12 mouse cellular contexts compared by ENCODE assay signal in genomic region chr7:144589508-144589907, GRCm38 (mm10). TPM values are rescaled to one million over a fixed set of nuclear protein-coding genes. Genes with fewer than 3 reads are reported as not detected.
DNase-seq lines count a peak whose midpoint lies in the region; ATAC-seq and TF ChIP-seq lines count a peak whose summit lies in the region.
"Had no signal": no experiment of that assay in that cellular context is flagged by ENCODE, and none has a peak within 500 bp of the region (broad histone marks: within the 10 kb centered on the region; RNA-seq: fewer than 3 reads in every experiment).

No protein-coding gene starts in this region.

- no peak overlapping the region for H3K4me2 ChIP-seq in intestine, postnatal 0 days (replicated peaks; ENCODE audit: low read depth)
- no peak overlapping the region for H3K4me2 ChIP-seq in intestine, embryonic 15.5 days (replicated peaks)
- no peak overlapping the region for H3K4me2 ChIP-seq in hindbrain, embryonic 14.5 days (replicated peaks)
- H3K4me2 ChIP-seq: heart, embryonic 11.5 days; liver, embryonic 12.5 days had no signal

- H3K36me3 ChIP-seq in intestine, postnatal 0 days (ENCODE audit: control insufficient read depth, insufficient read depth), result no peaks in the 10 kb centered on the region
- no peaks in the 10 kb centered on the region for H3K36me3 ChIP-seq in intestine, embryonic 15.5 days
- no peaks in the 10 kb centered on the region for H3K36me3 ChIP-seq in MEL (ENCODE audit: control insufficient read depth in 1 of 2, insufficient read depth in 2 of 2, low read length in 2 of 2)
- no peaks in the 10 kb centered on the region for H3K36me3 ChIP-seq in hindbrain, embryonic 14.5 days (replicated peaks; ENCODE audit: control insufficient read depth, insufficient read depth)

- ATAC-seq in intestine, postnatal 0 days, result no peak
- no peak for ATAC-seq in intestine, embryonic 15.5 days
- ATAC-seq in hindbrain, embryonic 14.5 days (ENCODE audit: low FRiP score), result no peak
- no peak for ATAC-seq in monocyte, adult 5-6 weeks (replicated peaks; ENCODE audit: insufficient number of reproducible peaks, low FRiP score, low TSS enrichment, poor library complexity, severe bottlenecking)
- ATAC-seq: intestine, embryonic 16.5 days; liver, embryonic 12.5 days had no signal

- H3K9ac ChIP-seq in intestine, postnatal 0 days (ENCODE audit: low read depth, low read length), result no peak overlapping the region
- H3K9ac ChIP-seq in intestine, embryonic 15.5 days, result no peak overlapping the region
- H3K9ac ChIP-seq in MEL (ENCODE audit: control insufficient read depth, low read depth, low read length, poor library complexity, severe bottlenecking), result no peak overlapping the region
- no peak overlapping the region for H3K9ac ChIP-seq in hindbrain, embryonic 14.5 days
- H3K9ac ChIP-seq: liver, embryonic 12.5 days had no signal

- TF ChIP-seq POLR2A in MEL (IDR thresholded peaks at IDR 0.05; ENCODE audit: control insufficient read depth in 1 of 2, insufficient read depth in 1 of 2, low read depth in 1 of 2, low read length in 2 of 2, poor library complexity in 1 of 2), result no peak

- no peak overlapping the region for H3K27ac ChIP-seq in intestine, postnatal 0 days (ENCODE audit: low read depth, low read length)
- H3K27ac ChIP-seq in intestine, embryonic 15.5 days, result no peak overlapping the region
- H3K27ac ChIP-seq in MEL (ENCODE audit: control insufficient read depth, low read depth, low read length), result no peak overlapping the region
- H3K27ac ChIP-seq in hindbrain, embryonic 14.5 days, result no peak overlapping the region
- H3K27ac ChIP-seq: liver, embryonic 12.5 days had no signal

- no peaks in the 10 kb centered on the region for H3K27me3 ChIP-seq in intestine, postnatal 0 days (replicated peaks; ENCODE audit: control insufficient read depth, insufficient read depth, low read length)
- H3K27me3 ChIP-seq in intestine, embryonic 15.5 days (replicated peaks), result no peaks in the 10 kb centered on the region
- H3K27me3 ChIP-seq in MEL (ENCODE audit: control insufficient read depth in 1 of 2, insufficient read depth in 2 of 2, low read length in 2 of 2), result no peaks in the 10 kb centered on the region
- no peaks in the 10 kb centered on the region for H3K27me3 ChIP-seq in hindbrain, embryonic 14.5 days (ENCODE audit: control insufficient read depth, insufficient read depth, low read length)

- H3K79me2 ChIP-seq in MEL (ENCODE audit: control insufficient read depth, insufficient read depth, low read length, poor library complexity), result no peaks in the 10 kb centered on the region

- no peaks in the 10 kb centered on the region for H3K9me3 ChIP-seq in intestine, postnatal 0 days (ENCODE audit: control insufficient read depth)
- H3K9me3 ChIP-seq in intestine, embryonic 15.5 days, result no peaks in the 10 kb centered on the region
- no peaks in the 10 kb centered on the region for H3K9me3 ChIP-seq in MEL (replicated peaks; ENCODE audit: insufficient read depth, low read length)
- no peaks in the 10 kb centered on the region for H3K9me3 ChIP-seq in hindbrain, embryonic 14.5 days (ENCODE audit: control insufficient read depth, low read length)
- H3K9me3 ChIP-seq: liver, embryonic 12.5 days had no signal

- TF ChIP-seq EP300 in MEL (IDR thresholded peaks at IDR 0.05; ENCODE audit: low read depth in 1 of 2, low read length in 2 of 2), result no peak

- TF ChIP-seq CTCF in intestine, postnatal 0 days (IDR thresholded peaks at IDR 0.05; ENCODE audit: low read depth), result peak; percentile 52
- peak in 1 of 3 experiments; percentile 9; a peak in 1 of 6 replicates for TF ChIP-seq CTCF in MEL (IDR thresholded peaks at IDR 0.05 in 2 of 3, conservative IDR thresholded peaks at IDR 0.05 in 1 of 3; ENCODE audit: control insufficient read depth in 1 of 3, insufficient read depth in 1 of 3, low read depth in 2 of 3, low read length in 3 of 3, poor library complexity in 1 of 3, severe bottlenecking in 1 of 3)

- WGBS in intestine, postnatal 0 days, result 87% methylated on average over 3 of the region's 3 CpGs
- 75% methylated on average over 3 of the region's 3 CpGs for whole genome bisulfite sequencing in intestine, embryonic 15.5 days
- WGBS in hindbrain, embryonic 14.5 days, result 82% methylated on average over 3 of the region's 3 CpGs

- no peak for TF ChIP-seq RAD21 in MEL (IDR thresholded peaks at IDR 0.05; ENCODE audit: low read depth, low read length)

- H3K4me1 ChIP-seq in intestine, postnatal 0 days (replicated peaks; ENCODE audit: control insufficient read depth, insufficient read depth, low read length), result no peaks in the 10 kb centered on the region
- no peaks in the 10 kb centered on the region for H3K4me1 ChIP-seq in intestine, embryonic 15.5 days (replicated peaks)
- H3K4me1 ChIP-seq in MEL (ENCODE audit: control insufficient read depth in 1 of 2, insufficient read depth in 2 of 2, low read length in 2 of 2), result no peaks in the 10 kb centered on the region
- H3K4me1 ChIP-seq in hindbrain, embryonic 14.5 days (replicated peaks; ENCODE audit: control insufficient read depth, insufficient read depth, low read length), result no peaks in the 10 kb centered on the region
- H3K4me1 ChIP-seq: liver, embryonic 12.5 days had no signal

- DNase-seq in 3T3-L1 (ENCODE audit: low read depth, low spot score) (peak; percentile 53), MEL (ENCODE audit: low read depth, low spot score) (no peak)
- peak; percentile 66 for DNase-seq in hindbrain, embryonic 14.5 days (ENCODE audit: low spot score)
- DNase-seq in layer of hippocampus, adult 11-12 months (ENCODE audit: low spot score), result no peak
- DNase-seq: cerebellum, adult 8-10 months; lung, postnatal 4 days had no signal

- H3K4me3 ChIP-seq in intestine, postnatal 0 days (ENCODE audit: low read depth, low read length), result no peak overlapping the region
- no peak overlapping the region for H3K4me3 ChIP-seq in intestine, embryonic 15.5 days (replicated peaks)
- no peak overlapping the region for H3K4me3 ChIP-seq in MEL (ENCODE audit: control insufficient read depth in 1 of 2, insufficient read depth in 1 of 2, low read depth in 2 of 2, low read length in 2 of 2)
- no peak overlapping the region for H3K4me3 ChIP-seq in hindbrain, embryonic 14.5 days (replicated peaks; ENCODE audit: low read length)
- H3K4me3 ChIP-seq: liver, embryonic 12.5 days had no signal

TF ChIP-seq in MEL, 35 proteins besides CTCF, POLR2A, EP300 and RAD21:
- TF ChIP-seq SMC3 (IDR thresholded peaks at IDR 0.05; ENCODE audit: low read depth, low read length), result 0 out of 2 replicates have a peak, but pooled peaks have one; percentile 7
- TF ChIP-seq KAT2A (conservative IDR thresholded peaks at IDR 0.05; ENCODE audit: low read depth, low read length), result no peak

RNA-seq across cellular contexts. Expression of gene Fadd, which starts 7.2 kb away (rescaled TPM):
- polyA plus RNA-seq in intestine, postnatal 0 days (2015; fragmentation: Nextera tagmentation; extraction: Ambion mirVana), result 12.5 and 13.4 TPM in 2 replicates
- 12.8 and 13.0 TPM in 2 replicates for polyA plus RNA-seq in intestine, embryonic 15.5 days (2015; fragmentation: Nextera tagmentation; extraction: Ambion mirVana)
- 6.3 and 7.2 TPM in 2 replicates for total RNA-seq in MEL (2012; rRNA removed)
- polyA plus RNA-seq in MEL (2012; ENCODE audit: insufficient read depth in 1 of 2, insufficient read length in 2 of 2, low read depth in 1 of 2, low replicate concordance in 2 of 2, missing spikeins in 1 of 2), result 10 to 100 TPM in 1 of 2 experiments, not detected in 1; 11.6 TPM
- polyA plus RNA-seq in hindbrain, embryonic 14.5 days (2014; fragmentation: Nextera tagmentation; extraction: Ambion mirVana), result 4.6 and 5.4 TPM in 2 replicates
- total RNA-seq in monocyte, adult 5-6 weeks (2017), result 3.0 to 6.1 TPM (median 5.4 TPM) in 3 replicates

RNA-seq across cellular contexts. Expression of gene Ppfia1, which starts 36.0 kb away (rescaled TPM):
- polyA plus RNA-seq in intestine, postnatal 0 days (2015; fragmentation: Nextera tagmentation; extraction: Ambion mirVana), result 15.2 and 17.2 TPM in 2 replicates
- 25.5 and 28.9 TPM in 2 replicates for polyA plus RNA-seq in intestine, embryonic 15.5 days (2015; fragmentation: Nextera tagmentation; extraction: Ambion mirVana)
- 38.5 and 43.1 TPM in 2 replicates for total RNA-seq in MEL (2012; rRNA removed)
- polyA plus RNA-seq in MEL (2012; ENCODE audit: insufficient read depth in 1 of 2, insufficient read length in 2 of 2, low read depth in 1 of 2, low replicate concordance in 2 of 2, missing spikeins in 1 of 2), result 10 to 100 TPM in 1 of 2 experiments, not detected in 1; 53.1 TPM
- polyA plus RNA-seq in hindbrain, embryonic 14.5 days (2014; fragmentation: Nextera tagmentation; extraction: Ambion mirVana), result 26.0 and 29.3 TPM in 2 replicates
- total RNA-seq in monocyte, adult 5-6 weeks (2017), result 36.7 to 111 TPM (median 42.1 TPM) in 3 replicates

Comparison
In these comparisons a context has a peak if more than half of its experiments do, and no peak if none do; other contexts are left out.
1. DNase-seq: peak in 3T3-L1 (single experiment) and hindbrain, embryonic 14.5 days (single experiment); none in MEL (single experiment) and layer of hippocampus, adult 11-12 months (single experiment).